Mouse (Mus musculus) subcutaneous adipose tissue, adult 2 months (tissue): ENCODE results near the gene Eqtn. TPM values are rescaled to one million over a fixed set of nuclear protein-coding genes. Genes with fewer than 3 reads are reported as not detected.

Experiments used
- polyA plus RNA-seq: library from polyadenylated mRNA; depleted of rRNA; stranded (reverse); fragments of >200 nt; gene quantifications from 2 replicates; pipeline ENCODE4 v1.2.3, GENCODE M21; 2012; ENCODE audit warnings: low replicate concordance; rRNA removed

The Eqtn gene
- polyA plus RNA-seq: 0.10 TPM in 1 of 2 replicates, not detected in the other

DNA sequence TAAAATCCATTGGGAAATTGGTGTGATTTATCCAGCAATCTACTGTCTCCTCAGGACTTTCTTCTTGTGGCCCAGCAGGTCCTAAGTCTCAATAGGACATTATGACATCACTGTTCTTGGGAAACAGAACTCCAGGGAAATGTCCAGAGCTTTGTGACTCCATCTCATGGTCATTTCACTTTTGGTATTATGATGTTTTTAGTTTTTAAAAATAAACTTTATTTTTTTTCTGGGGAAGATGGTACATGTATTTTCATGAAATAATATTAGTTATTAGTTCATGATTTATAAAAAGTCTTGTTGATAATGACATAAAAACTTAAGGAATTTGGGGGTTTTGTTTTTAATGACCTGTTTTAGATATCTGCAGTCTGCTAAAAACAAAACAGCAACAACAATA lies at the start of gene Eqtn:
Gene Eqtn (minus strand): TSS at position 101 of the 400 bp plus-strand sequence.

Other genes with a start within 250 kb of the Eqtn start
- 21.6 and 25.7 TPM in 2 replicates for gene Tek, start 189.6 kb downstream of the Eqtn start, polyA plus RNA-seq
- 6.1 and 9.6 TPM in 2 replicates for gene Mysm1, start 50.3 kb upstream of the Eqtn start, polyA plus RNA-seq
- gene Jun, start 123.4 kb upstream of the Eqtn start, polyA plus RNA-seq: 36.9 and 73.8 TPM in 2 replicates